Mouse (Mus musculus) midbrain, embryonic 16.5 days (tissue): ENCODE results near the gene Gm48551. TPM values are rescaled to one million over a fixed set of nuclear protein-coding genes. Genes with fewer than 3 reads are reported as not detected.

Experiments
- ATAC-seq: fragments of 200-750 bp; cut with Nextera tagmentation; 2 replicates; pipeline ENCODE4 v1.8.0; 2017; ENCODE audit warnings: moderate TSS enrichment
- H3K27ac ChIP-seq: fragments of 300-500 bp; sonication (generic); 2 replicates; pipeline ENCODE4 v1.5.1; 2014; ENCODE audit warnings: mild to moderate bottlenecking, low read length, mixed read lengths
- H3K27me3 ChIP-seq: fragments of 300-500 bp; sonication (generic); 2 replicates; pipeline ENCODE4 v1.6.1; 2014; ENCODE audit warnings: low read depth, low read length, mixed read lengths; ENCODE audit not compliant: control insufficient read depth, insufficient read depth
- H3K36me3 ChIP-seq: fragments of 300-500 bp; sonication (generic); 2 replicates; pipeline ENCODE4 v1.6.1; 2014; ENCODE audit warnings: mild to moderate bottlenecking, low read length, moderate library complexity, mixed read lengths; ENCODE audit not compliant: control insufficient read depth, insufficient read depth
- H3K4me1 ChIP-seq: fragments of 300-500 bp; sonication (generic); 2 replicates; pipeline ENCODE4 v1.6.1; 2014; ENCODE audit warnings: mild to moderate bottlenecking, low read length, mixed read lengths; ENCODE audit not compliant: control insufficient read depth, insufficient read depth
- H3K4me2 ChIP-seq: fragments of 300-500 bp; sonication (generic); 2 replicates; pipeline ENCODE4 v1.6.1; 2014; ENCODE audit warnings: mild to moderate bottlenecking, low read length, mixed read lengths
- H3K4me3 ChIP-seq: fragments of 300-500 bp; sonication (generic); 2 replicates; pipeline ENCODE4 v1.5.1; 2014; ENCODE audit warnings: low read depth, mild to moderate bottlenecking, low read length, moderate library complexity, mixed read lengths
- H3K9ac ChIP-seq: fragments of 300-500 bp; sonication (generic); 2 replicates; pipeline ENCODE4 v1.6.1; 2014; ENCODE audit warnings: low read depth, low read length, mixed read lengths
- H3K9me3 ChIP-seq: fragments of 300-500 bp; sonication (generic); replicated peaks from 2 replicates; pipeline ENCODE4 v1.6.1; 2014; ENCODE audit warnings: mild to moderate bottlenecking, low read length, mixed read lengths; ENCODE audit not compliant: control insufficient read depth, poor library complexity, severe bottlenecking
- WGBS: fragments of 180-500 bp; shearing (Covaris S2); extraction: QIAGEN DNeasy Blood & Tissue Kit; methylation state at CpG from one replicate; pipeline ENCODE4 v1.1.7; 2014; 5-methylcytosine and 5-hydroxymethylcytosine counted together
- polyA plus RNA-seq: library from polyadenylated mRNA; unstranded; fragments of >200 nt; fragmentation: Nextera tagmentation; extraction: Ambion mirVana; gene quantifications from 2 replicates; pipeline ENCODE4 v1.2.1, GENCODE M21; 2015

The Gm48551 gene
- polyA plus RNA-seq, 1 experiment from 2014 or later = 6.1 TPM

GRCm38 (mm10) chr10:81422191-81422590 is 37.9 kb downstream of the Gm48551 start:
- peaks cover 37% of the 10 kb centered on the region for H3K4me1 ChIP-seq
- no peak for ATAC-seq
- H3K9me3 ChIP-seq = no peaks in the 10 kb centered on the region

GRCm38 (mm10) chr10:81422661-81423217 is 38.5 kb downstream of the Gm48551 start:
- no peak overlapping the region for H3K4me2 ChIP-seq
- H3K36me3 ChIP-seq = peaks cover 7% of the 10 kb centered on the region; the same call in 1 of the 2 replicates
- H3K4me1 ChIP-seq = peaks cover 36% of the 10 kb centered on the region
- no peak for ATAC-seq
- no peak overlapping the region for H3K27ac ChIP-seq
- no peak overlapping the region for H3K9ac ChIP-seq
- peaks cover 11% of the 10 kb centered on the region for H3K27me3 ChIP-seq
- WGBS = 76% methylated on average over 3 of the region's 3 CpGs
- no peak overlapping the region for H3K4me3 ChIP-seq
- H3K9me3 ChIP-seq = no peaks in the 10 kb centered on the region

More at GRCm38 (mm10) chr10:81422191-81422590, 37.9 kb downstream of the Gm48551 start:
- peaks cover 7% of the 10 kb centered on the region; the same call in 1 of the 2 replicates for H3K36me3 ChIP-seq
- peaks cover 5% of the 10 kb centered on the region; the same call in 1 of the 2 replicates for H3K27me3 ChIP-seq
- H3K4me2 ChIP-seq = no peak overlapping the region
- H3K27ac ChIP-seq = no peak overlapping the region
- no peak overlapping the region for H3K4me3 ChIP-seq
- H3K9ac ChIP-seq = no peak overlapping the region
- WGBS = 75% methylated on average over 6 of the region's 6 CpGs

- Histone ChIP-seq H3K4me2 (no peak overlapping the region), H3K9me3 (no peaks in the 10 kb centered on the region), H3K4me3 (no peak overlapping the region), H3K27ac (no peak overlapping the region), H3K27me3 (peaks cover 14% of the 10 kb centered on the region), H3K36me3 (peaks cover 7% of the 10 kb centered on the region; the same call in 1 of the 2 replicates), H3K9ac (no peak overlapping the region), H3K4me1 (peaks cover 32% of the 10 kb centered on the region)
- WGBS = 78% methylated on average over 4 of the region's 4 CpGs
- ATAC-seq = no peak
Measured at GRCm38 (mm10) chr10:81423476-81424245, 39.4 kb downstream of the Gm48551 start.

- WGBS = 6% methylated on average over 23 of the region's 25 CpGs
- ATAC-seq = no peak
Measured at GRCm38 (mm10) chr10:81424246-81425051, 40.2 kb downstream of the Gm48551 start.

GRCm38 (mm10) chr10:81425236-81425850 is 41.1 kb downstream of the Gm48551 start:
- peaks cover 1% of the 10 kb centered on the region; the same call in 1 of the 2 replicates for H3K36me3 ChIP-seq
- no peaks in the 10 kb centered on the region for H3K9me3 ChIP-seq
- no peak overlapping the region for H3K27ac ChIP-seq
- H3K4me2 ChIP-seq = peak overlapping the region; percentile 14; the same call in 1 of the 2 replicates
- no peak for ATAC-seq
- H3K4me3 ChIP-seq = no peak overlapping the region
- 28% methylated on average over 10 of the region's 10 CpGs for WGBS
- peaks cover 39% of the 10 kb centered on the region for H3K4me1 ChIP-seq
- peak overlapping the region; percentile 30 for H3K9ac ChIP-seq
- peaks cover 14% of the 10 kb centered on the region for H3K27me3 ChIP-seq

More at GRCm38 (mm10) chr10:81424246-81425051, 40.2 kb downstream of the Gm48551 start:
- no peak overlapping the region for H3K9ac ChIP-seq
- H3K4me2 ChIP-seq = peak overlapping the region; percentile 17; the same call in 1 of the 2 replicates
- no peaks in the 10 kb centered on the region for H3K9me3 ChIP-seq
- no peak overlapping the region for H3K27ac ChIP-seq
- H3K27me3 ChIP-seq = peaks cover 14% of the 10 kb centered on the region
- no peak overlapping the region for H3K4me3 ChIP-seq
- H3K4me1 ChIP-seq = peaks cover 35% of the 10 kb centered on the region
- peaks cover 7% of the 10 kb centered on the region; the same call in 1 of the 2 replicates for H3K36me3 ChIP-seq

- Histone ChIP-seq H3K4me2 (peak overlapping the region; percentile 67), H3K9ac (peak overlapping the region; percentile 59), H3K36me3 (no peaks in the 10 kb centered on the region), H3K27me3 (peaks cover 14% of the 10 kb centered on the region), H3K27ac (no peak overlapping the region), H3K4me3 (peak overlapping the region; percentile 41), H3K9me3 (no peaks in the 10 kb centered on the region), H3K4me1 (peaks cover 39% of the 10 kb centered on the region)
- 0% methylated on average over 16 of the region's 33 CpGs for WGBS
- no peak for ATAC-seq
Measured at GRCm38 (mm10) chr10:81426081-81426671, 41.9 kb downstream of the Gm48551 start.

GRCm38 (mm10) chr10:81426897-81427296 is 42.6 kb downstream of the Gm48551 start:
- H3K4me2 ChIP-seq = peak overlapping the region; percentile 67
- peaks cover 14% of the 10 kb centered on the region for H3K27me3 ChIP-seq
- no peak overlapping the region for H3K27ac ChIP-seq
- H3K4me1 ChIP-seq = peaks cover 45% of the 10 kb centered on the region
- no peaks in the 10 kb centered on the region for H3K36me3 ChIP-seq
- ATAC-seq = no peak
- H3K9ac ChIP-seq = peak overlapping the region; percentile 59
- under 1% methylated on average over 28 of the region's 38 CpGs for WGBS
- H3K9me3 ChIP-seq = no peaks in the 10 kb centered on the region
- peak overlapping the region; percentile 41 for H3K4me3 ChIP-seq

GRCm38 (mm10) chr10:81427327-81427726 is 43.1 kb downstream of the Gm48551 start:
- no peak overlapping the region for H3K27ac ChIP-seq
- ATAC-seq = no peak
- peaks cover 45% of the 10 kb centered on the region for H3K4me1 ChIP-seq
- H3K27me3 ChIP-seq = peaks cover 14% of the 10 kb centered on the region
- H3K36me3 ChIP-seq = no peaks in the 10 kb centered on the region
- H3K4me3 ChIP-seq = peak overlapping the region; percentile 41
- H3K9me3 ChIP-seq = no peaks in the 10 kb centered on the region
- peak overlapping the region; percentile 67 for H3K4me2 ChIP-seq
- WGBS = 32% methylated on average over 3 of the region's 3 CpGs
- H3K9ac ChIP-seq = peak overlapping the region; percentile 59; the same call in 1 of the 2 replicates
